Mouse (Mus musculus) lung, adult 2 months (tissue): Measurements from ENCODE around the gene Man1c1. TPM values are rescaled to one million over a fixed set of nuclear protein-coding genes. Genes with fewer than 3 reads are reported as not detected.

Experiments
- DNase-seq: peaks from one replicate; pipeline ENCODE4 v3.0.0; 2022
- H3K4me1 ChIP-seq: fragments of 200-500 bp; 2 replicates; pipeline ENCODE4 v1.6.1; 2011; ENCODE audit warnings: low read length; ENCODE audit not compliant: control insufficient read depth, insufficient read depth
- H3K4me3 ChIP-seq: fragments of 200-500 bp; replicated peaks from 2 replicates; pipeline ENCODE3; 2011; ENCODE audit warnings: low read depth, mild to moderate bottlenecking, control low read depth, low read length; ENCODE audit errors: extremely low read depth
- CTCF ChIP-seq: fragments of 200-500 bp; IDR thresholded peaks from 2 replicates; pipeline ENCODE4 v1.5.1; 2011; ENCODE audit warnings: mild to moderate bottlenecking, low read length, control low read depth; ENCODE audit not compliant: insufficient read depth
- POLR2A ChIP-seq: fragments of 200-500 bp; IDR thresholded peaks from 2 replicates; pipeline ENCODE4 v1.6.1; 2011; ENCODE audit warnings: low read depth, mild to moderate bottlenecking, control low read depth, low read length, borderline replicate concordance; ENCODE audit errors: extremely low read depth
- WGBS: fragments of 180-500 bp; shearing (Covaris S2); methylation state at CpG from one replicate; pipeline ENCODE4 v1.1.7; 2018; 5-methylcytosine and 5-hydroxymethylcytosine counted together
- polyA plus RNA-seq: library from polyadenylated mRNA; depleted of rRNA; stranded (reverse); fragments of >200 nt; gene quantifications from 2 replicates; pipeline ENCODE4 v1.2.3, GENCODE M21; 2012

The Man1c1 gene
- polyA plus RNA-seq, 1 experiment: 15.7 TPM

DNA sequence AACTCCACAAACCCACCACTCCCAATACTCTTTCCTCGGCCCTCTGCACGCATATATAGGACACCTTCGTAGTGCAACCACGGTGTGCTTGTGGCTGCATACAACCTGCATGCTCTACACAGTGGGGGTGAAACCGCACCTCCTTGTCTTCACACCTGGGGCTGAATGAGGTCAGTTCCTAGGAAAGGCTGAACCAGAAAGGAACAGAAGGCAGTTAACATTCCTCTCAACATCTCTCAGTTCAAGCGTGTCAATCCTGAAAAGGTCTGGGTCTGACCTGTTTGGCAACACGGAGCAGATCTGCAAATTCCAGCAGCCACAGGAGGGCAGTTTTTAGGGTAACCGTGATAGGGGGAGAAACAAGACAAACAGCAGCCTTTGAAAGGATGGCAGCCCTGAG lies 21.7 kb downstream of the Man1c1 start:
- 67% methylated on average over 8 of the region's 8 CpGs for WGBS
- Histone ChIP-seq H3K4me3 (no peak overlapping the region), H3K4me1 (peaks cover 9% of the 10 kb centered on the region)
- no peak for DNase-seq
- no peak for TF ChIP-seq CTCF
- no peak for TF ChIP-seq POLR2A

DNA sequence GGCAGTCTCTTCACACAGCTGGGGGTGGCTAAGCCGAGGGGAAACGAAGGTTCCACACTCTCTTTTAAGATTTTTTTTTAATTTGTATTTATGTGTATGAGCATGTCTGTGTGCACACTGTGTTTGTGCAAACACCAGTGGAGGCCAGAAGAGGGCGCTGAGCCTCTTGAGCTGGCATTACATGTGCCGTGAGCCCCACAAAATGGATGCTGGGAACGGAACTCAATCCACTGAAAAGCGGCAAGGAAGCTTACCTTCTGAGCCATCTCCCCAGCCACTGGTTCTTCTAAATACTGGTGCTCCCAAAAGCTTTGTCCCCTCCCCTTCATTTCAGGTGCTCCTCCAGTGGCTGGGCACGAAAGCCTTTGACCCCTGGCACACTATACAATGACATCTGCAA lies 22.3 kb downstream of the Man1c1 start:
- Histone ChIP-seq H3K4me1 (peaks cover 9% of the 10 kb centered on the region), H3K4me3 (no peak overlapping the region)
- DNase-seq: no peak
- 93% methylated on average over 7 of the region's 7 CpGs for WGBS
- no peak for TF ChIP-seq POLR2A
- TF ChIP-seq CTCF: no peak

DNA sequence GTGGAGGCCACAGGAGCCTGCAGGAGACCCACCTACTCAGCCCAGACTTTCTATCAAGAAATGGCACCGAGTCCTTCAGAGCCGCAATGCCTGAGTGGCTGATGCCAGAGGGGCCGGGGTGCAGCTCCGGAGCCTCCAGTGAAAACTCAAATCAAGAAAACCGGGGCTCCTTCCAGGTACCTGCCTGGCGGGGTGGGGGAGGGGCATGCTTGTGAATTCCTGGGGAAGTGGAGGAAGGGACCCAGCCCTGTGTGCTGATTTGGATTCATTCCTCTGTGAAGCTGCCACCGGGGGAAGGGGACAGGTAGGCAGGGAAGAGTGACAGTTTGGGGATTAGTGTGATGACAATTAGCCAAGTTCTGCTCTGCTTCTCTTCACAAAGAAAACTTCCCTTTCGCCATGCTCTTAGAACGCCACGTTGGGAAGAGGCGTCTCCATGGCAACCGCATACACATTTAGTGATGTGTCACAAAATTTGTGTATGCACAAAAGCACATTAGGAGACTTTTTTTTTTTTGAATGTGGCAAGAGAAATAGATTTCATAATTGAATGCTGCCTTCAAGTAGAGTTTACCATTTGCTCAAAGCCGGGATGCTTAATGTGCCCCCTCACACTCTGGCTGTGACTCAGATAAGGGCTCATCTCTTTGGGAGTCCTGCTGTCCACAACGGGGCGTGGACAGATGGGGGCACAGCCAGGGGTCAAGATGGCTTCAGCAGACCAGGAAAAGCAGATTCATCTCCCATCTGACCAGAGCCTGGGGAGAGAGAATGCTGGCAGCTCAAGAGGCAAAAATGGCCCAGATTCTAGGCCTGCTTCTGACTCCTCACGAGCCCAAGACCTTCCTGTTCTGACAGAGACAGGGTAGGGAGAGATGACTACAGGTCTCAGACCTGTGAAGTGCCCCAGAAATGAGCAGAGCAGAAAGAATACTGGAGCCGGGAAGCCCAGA lies 26.3 kb downstream of the Man1c1 start:
- WGBS: 54% methylated on average over 17 of the region's 17 CpGs
- no peak for DNase-seq
- TF ChIP-seq CTCF: no peak
- no peak for TF ChIP-seq POLR2A
- Histone ChIP-seq H3K4me3 (no peak overlapping the region), H3K4me1 (no peaks in the 10 kb centered on the region; the same call in 1 of the 2 replicates)

DNA sequence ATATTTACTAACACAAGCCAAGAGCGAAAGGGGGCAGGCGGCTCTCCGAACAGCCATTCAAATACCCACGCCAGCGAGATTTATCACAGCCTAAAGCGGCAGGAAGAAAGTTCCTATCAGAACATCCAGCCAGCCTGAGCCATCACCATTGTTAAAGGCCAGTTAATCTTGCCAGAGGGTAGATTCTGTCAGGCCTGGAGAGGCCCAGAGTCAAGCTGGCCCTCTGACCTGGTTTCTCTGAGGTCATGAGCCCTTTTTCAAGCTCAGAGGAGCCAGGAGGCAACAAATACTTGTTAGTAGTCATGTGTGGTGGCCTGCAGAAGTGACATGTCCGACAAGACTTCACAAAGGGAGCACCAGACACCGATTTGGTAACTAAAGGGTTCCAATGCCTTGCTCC lies 28.3 kb downstream of the Man1c1 start:
- no peak for DNase-seq
- Histone ChIP-seq H3K4me1 (no peaks in the 10 kb centered on the region), H3K4me3 (no peak overlapping the region)
- TF ChIP-seq CTCF (no peak), POLR2A (no peak)
- 69% methylated on average over 8 of the region's 8 CpGs for WGBS

DNA sequence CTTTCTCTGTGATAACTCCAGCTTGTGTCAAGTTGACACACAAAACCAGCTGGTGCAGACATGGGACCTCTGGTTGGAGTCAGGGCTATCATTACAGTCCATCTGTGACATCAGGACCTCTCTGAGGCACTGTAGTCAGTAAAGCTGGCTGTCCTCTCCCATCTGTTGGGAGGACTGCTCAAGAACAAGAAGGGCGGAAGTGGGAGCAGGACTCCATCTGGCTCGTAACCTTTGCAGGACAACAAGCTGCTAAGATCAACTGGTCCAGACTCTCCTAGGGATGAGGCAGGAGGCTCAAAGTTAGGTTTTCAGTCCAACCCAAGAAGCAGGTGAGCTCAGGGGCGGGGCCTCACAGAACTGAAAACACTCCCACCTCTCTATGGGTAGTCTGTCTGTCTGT lies 29.1 kb downstream of the Man1c1 start:
- WGBS: 93% methylated on average over 3 of the region's 3 CpGs
- H3K4me3 ChIP-seq: no peak overlapping the region
- TF ChIP-seq CTCF (no peak), POLR2A (no peak)
- no peak for DNase-seq
- no peaks in the 10 kb centered on the region for H3K4me1 ChIP-seq

DNA sequence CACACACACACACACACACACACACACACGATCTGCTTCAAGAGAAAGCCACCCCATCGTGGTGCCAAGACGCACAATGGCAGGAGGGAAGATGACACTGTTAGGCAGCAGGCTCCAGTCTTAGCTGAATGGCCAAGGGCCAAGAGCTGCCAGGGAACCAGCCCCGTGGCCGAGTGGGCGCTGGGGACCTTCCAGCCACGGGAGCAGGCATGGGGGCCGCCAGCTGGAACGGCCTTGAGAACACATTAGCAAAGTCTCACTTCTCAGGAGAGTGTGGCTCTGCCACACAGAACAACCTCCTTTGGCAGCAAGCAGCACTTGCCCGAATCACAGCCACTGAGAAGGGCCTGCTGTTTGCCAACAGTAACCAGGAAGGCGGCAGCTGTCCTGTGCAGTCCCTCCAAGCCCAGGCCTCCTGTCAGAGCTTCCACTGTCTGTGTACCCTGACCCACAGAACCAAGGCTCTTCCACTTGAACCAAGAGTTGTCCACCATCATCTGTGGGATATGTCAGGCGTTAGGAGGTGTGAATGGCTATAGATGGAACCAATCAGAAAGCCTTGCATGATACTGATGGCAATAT lies 30.1 kb downstream of the Man1c1 start:
- 80% methylated on average over 12 of the region's 12 CpGs for WGBS
- no peaks in the 10 kb centered on the region for H3K4me1 ChIP-seq
- no peak for DNase-seq
- H3K4me3 ChIP-seq: no peak overlapping the region
- TF ChIP-seq POLR2A: no peak
- no peak for TF ChIP-seq CTCF

DNA sequence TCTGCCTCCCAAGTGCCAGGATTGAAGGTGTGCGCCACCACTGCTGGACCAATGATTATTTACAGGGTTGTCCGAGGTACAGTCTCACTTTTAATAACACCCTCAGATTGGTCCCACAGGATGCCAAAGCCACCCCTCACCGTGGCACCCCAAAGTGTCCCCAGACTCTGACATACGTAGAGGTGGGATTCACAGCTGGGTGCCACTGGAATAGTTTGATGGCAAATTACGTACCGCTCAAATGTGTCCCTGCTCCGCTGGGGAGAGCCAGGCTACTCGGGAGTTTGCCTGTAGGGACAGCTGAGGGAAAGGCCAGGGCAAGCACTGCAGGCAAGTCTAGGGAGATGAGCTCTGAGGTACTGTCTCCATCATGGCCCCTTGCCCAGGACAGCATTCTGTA lies 30.9 kb downstream of the Man1c1 start:
- no peak for TF ChIP-seq POLR2A
- TF ChIP-seq CTCF: no peak
- Histone ChIP-seq H3K4me1 (no peaks in the 10 kb centered on the region), H3K4me3 (no peak overlapping the region)
- 93% methylated on average over 8 of the region's 8 CpGs for WGBS
- DNase-seq: no peak

DNA sequence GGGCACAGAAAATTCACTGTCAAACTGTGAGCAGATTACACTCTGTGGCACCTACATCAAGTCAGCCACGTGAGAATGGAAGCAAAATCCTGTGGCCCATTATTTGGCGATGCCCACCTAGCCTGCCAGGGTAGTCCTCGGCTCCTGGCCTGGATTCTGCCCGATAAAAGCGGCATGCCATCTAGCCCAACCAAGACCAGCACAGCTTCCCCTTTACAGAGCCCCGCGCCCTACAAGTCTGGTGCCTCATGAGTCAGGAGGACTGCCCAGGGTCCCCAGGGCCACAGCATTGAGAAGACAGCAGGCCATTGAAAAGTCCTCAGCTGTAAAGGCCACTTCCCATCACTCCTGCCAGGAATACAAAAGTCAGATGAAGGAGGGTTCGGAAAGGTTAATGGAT lies 31.8 kb downstream of the Man1c1 start:
- TF ChIP-seq POLR2A (no peak), CTCF (no peak)
- DNase-seq: no peak
- Histone ChIP-seq H3K4me3 (no peak overlapping the region), H3K4me1 (no peaks in the 10 kb centered on the region)
- 87% methylated on average over 8 of the region's 8 CpGs for WGBS

DNA sequence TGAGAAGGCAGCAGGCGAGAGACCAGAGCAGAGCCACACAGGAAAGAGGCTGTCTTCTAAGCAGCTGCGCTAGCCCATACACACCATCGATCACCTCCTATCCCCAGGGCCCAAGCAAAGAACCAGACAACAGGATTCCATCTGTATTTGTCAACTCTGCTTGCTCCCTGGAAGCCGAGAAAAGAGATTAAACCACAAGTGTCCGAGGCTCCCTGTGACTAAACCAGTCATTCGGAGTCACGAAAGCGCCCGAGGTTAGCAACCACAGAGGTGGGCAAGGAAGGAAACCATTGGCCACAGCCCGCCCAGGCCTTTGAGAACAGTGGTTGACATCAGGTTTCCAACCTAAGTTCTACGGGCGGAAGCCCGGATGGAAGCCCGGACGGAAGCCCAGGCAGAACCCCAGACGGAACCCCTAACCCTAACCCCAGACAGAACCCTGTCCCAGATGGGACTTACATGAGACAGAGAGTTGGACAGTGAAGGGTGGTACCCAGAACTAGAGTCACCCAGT lies 32.4 kb downstream of the Man1c1 start:
- WGBS: 71% methylated on average over 16 of the region's 16 CpGs
- TF ChIP-seq POLR2A: no peak
- TF ChIP-seq CTCF: no peak
- Histone ChIP-seq H3K4me1 (no peaks in the 10 kb centered on the region), H3K4me3 (no peak overlapping the region)
- DNase-seq: no peak

DNA sequence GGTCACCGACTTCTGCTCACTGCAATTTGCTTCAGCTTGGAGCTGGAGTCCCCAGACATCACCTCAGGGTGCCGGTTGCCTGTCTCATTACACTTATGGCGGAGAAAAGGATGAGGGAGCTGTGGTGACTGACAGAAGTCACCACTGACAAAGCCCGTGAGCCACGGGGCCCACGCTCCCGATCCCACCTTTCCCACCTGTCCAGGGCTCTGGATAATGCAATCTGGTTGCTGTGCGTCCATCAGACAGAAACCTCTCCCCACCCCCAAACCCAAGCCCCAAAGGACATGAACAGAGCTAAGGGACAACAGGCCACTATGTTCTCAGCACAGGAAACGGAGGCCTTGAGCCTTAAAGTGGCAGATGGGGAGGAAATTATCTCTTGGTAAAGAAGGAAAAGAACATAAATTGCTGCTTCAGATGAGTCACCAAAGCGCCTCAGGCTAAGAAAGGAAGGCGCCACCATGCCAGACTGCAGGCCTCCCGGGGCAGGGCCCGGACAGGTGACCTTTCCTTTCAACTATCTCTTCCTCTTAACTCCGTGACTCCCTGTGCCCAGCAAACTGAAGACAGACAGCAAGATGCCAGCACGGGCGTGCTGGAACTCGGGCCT lies 34.2 kb downstream of the Man1c1 start:
- DNase-seq: no peak
- WGBS: 67% methylated on average over 17 of the region's 17 CpGs
- TF ChIP-seq POLR2A (no peak), CTCF (no peak)
- Histone ChIP-seq H3K4me1 (no peaks in the 10 kb centered on the region), H3K4me3 (no peak overlapping the region)
